Mouse (Mus musculus) heart, postnatal 0 days (tissue): ENCODE measurements at regions not wholly inside any gene's neighbourhood (a gene's known extent, or its start where the extent isn't known, plus 50 kb on each side); places are given as distances from the start of the nearest gene placed in this dataset.

Source experiments
- ATAC-seq: fragments of 200-750 bp; cut with Nextera tagmentation; 2 replicates; pipeline ENCODE4 v1.8.0; 2017; ENCODE audit warnings: low read depth, moderate number of reproducible peaks, moderate library complexity; ENCODE audit not compliant: insufficient read depth
- DNase-seq: peaks from one replicate; pipeline ENCODE4 v3.0.0-alpha.2; 2016; ENCODE audit warnings: low spot score
- H3K27ac ChIP-seq: fragments of 300-500 bp; sonication (generic); 2 replicates; pipeline ENCODE4 v1.5.1; 2014; ENCODE audit warnings: low read depth, mild to moderate bottlenecking
- H3K27me3 ChIP-seq: fragments of 300-500 bp; sonication (generic); 2 replicates; pipeline ENCODE4 v1.6.1; 2014; ENCODE audit warnings: low read length, mixed read lengths; ENCODE audit not compliant: control insufficient read depth, insufficient read depth
- H3K36me3 ChIP-seq: fragments of 300-500 bp; sonication (generic); replicated peaks from 2 replicates; pipeline ENCODE4 v1.6.1; 2014; ENCODE audit warnings: low read length, mixed read lengths; ENCODE audit not compliant: control insufficient read depth, insufficient read depth
- H3K4me1 ChIP-seq: fragments of 300-500 bp; sonication (generic); 2 replicates; pipeline ENCODE4 v1.6.1; 2014; ENCODE audit warnings: antibody characterized with exemption; ENCODE audit not compliant: control insufficient read depth, insufficient read depth
- H3K4me2 ChIP-seq: fragments of 300-500 bp; sonication (generic); 2 replicates; pipeline ENCODE4 v1.6.1; 2014; ENCODE audit warnings: low read depth, mild to moderate bottlenecking, low read length, moderate library complexity
- H3K4me3 ChIP-seq: fragments of 300-500 bp; sonication (generic); 2 replicates; pipeline ENCODE4 v1.5.1; 2014; ENCODE audit warnings: low read depth, low read length
- H3K9ac ChIP-seq: fragments of 300-500 bp; sonication (generic); replicated peaks from 2 replicates; pipeline ENCODE4 v1.6.1; 2014; ENCODE audit warnings: low read depth, low read length, mixed read lengths
- H3K9me3 ChIP-seq: fragments of 300-500 bp; sonication (generic); replicated peaks from 2 replicates; pipeline ENCODE4 v1.6.1; 2016; ENCODE audit warnings: low read length; ENCODE audit not compliant: control insufficient read depth
- CTCF ChIP-seq: IDR thresholded peaks from 2 replicates; pipeline ENCODE4 v1.5.1; 2016; ENCODE audit warnings: antibody characterized with exemption, control low read depth, low read depth
- EP300 ChIP-seq: IDR thresholded peaks from 2 replicates; pipeline ENCODE4 v1.6.1; 2016; ENCODE audit warnings: antibody characterized with exemption, low read depth
- WGBS: fragments of 180-500 bp; shearing (Covaris S2); extraction: QIAGEN DNeasy Blood & Tissue Kit; methylation state at CpG from one replicate; pipeline ENCODE4 v1.1.7; 2014; 5-methylcytosine and 5-hydroxymethylcytosine counted together

DNA sequence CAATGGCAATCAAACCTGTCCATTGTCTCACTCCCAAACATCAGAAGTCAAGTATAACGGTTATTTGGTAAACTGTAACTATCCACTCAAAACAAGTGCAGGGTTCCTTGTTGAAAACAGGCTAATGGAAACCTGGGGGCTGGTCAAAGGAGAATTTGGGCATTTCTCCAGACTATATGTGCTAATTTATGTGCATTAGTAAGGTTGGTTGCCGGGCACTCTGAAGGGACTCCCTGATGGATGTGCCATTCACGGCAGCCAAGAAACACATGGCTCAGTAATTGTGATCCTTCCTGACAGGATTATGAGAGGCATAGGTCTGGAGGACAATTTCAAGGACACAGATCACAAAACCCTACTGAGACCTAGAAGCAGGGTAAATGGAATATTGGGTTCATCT lies 295.5 kb upstream of the Ubash3b start:
- no peaks in the 10 kb centered on the region for H3K27me3 ChIP-seq
- H3K9me3 ChIP-seq = no peaks in the 10 kb centered on the region
- no peak overlapping the region for H3K4me2 ChIP-seq
- DNase-seq (no peak), ATAC-seq (no peak)
- H3K4me1 ChIP-seq = peaks cover under 1% of the 10 kb centered on the region; the same call in 1 of the 2 replicates
- no peaks in the 10 kb centered on the region for H3K36me3 ChIP-seq
- WGBS = 73% methylated on average over 3 of the region's 3 CpGs
- no peak overlapping the region for H3K9ac ChIP-seq
- no peak for TF ChIP-seq EP300
- no peak overlapping the region for H3K4me3 ChIP-seq
- no peak overlapping the region for H3K27ac ChIP-seq

DNA sequence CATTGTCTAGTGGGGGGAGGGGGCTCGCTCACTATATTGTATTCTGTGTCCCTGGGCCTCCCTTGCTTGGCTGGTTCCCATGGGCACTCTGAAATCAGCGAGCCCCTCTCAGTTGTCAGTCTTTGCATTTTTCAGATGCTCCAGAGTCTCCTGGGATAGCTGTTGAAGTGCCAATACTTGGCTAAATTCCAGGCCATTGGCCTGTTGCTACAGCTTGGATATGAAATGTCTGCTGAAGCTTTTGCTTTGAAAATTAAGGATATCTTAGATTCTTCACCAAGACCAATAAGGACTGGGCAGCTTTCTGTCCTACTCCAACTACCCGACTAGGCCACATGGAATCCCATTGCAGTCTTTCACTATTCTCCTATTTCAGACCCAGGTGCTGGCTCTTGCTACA lies 290.2 kb upstream of the Ubash3b start:
- H3K27ac ChIP-seq = no peak overlapping the region
- H3K9ac ChIP-seq = no peak overlapping the region
- peaks cover 26% of the 10 kb centered on the region for H3K4me1 ChIP-seq
- no peak for DNase-seq
- no peak overlapping the region for H3K4me3 ChIP-seq
- 39% methylated on average over 3 of the region's 3 CpGs for WGBS
- no peak overlapping the region for H3K4me2 ChIP-seq
- H3K9me3 ChIP-seq = no peaks in the 10 kb centered on the region
- no peak for TF ChIP-seq EP300
- TF ChIP-seq CTCF = no peak
- no peak for ATAC-seq
- no peaks in the 10 kb centered on the region for H3K36me3 ChIP-seq
- no peaks in the 10 kb centered on the region for H3K27me3 ChIP-seq

DNA sequence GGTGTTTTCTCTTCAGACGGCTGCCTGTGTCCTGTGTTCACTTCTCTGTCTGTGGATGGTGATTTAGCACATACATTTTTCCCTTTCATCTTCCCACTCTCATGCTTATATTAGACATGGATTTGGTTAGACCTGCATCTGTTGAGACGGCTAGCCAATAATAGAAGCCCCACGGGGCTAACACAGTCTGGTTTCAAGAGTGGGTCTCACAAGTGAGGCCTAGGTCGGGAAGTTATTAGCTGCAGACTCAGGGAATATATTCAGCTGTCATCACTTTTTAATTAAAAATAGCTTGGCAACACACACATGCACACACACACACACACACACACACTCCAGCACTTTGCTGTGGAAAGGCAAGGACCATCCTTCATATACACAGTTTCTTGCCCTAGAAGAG lies 287.7 kb upstream of the Ubash3b start:
- 36% methylated on average over 4 of the region's 4 CpGs for whole genome bisulfite sequencing
- DNase-seq = peak; percentile 16
- ATAC-seq = peak; percentile 36; the same call in 1 of the 2 replicates
- Histone ChIP-seq H3K9ac (no peak overlapping the region), H3K4me1 (peaks cover 27% of the 10 kb centered on the region), H3K36me3 (no peaks in the 10 kb centered on the region), H3K27ac (0 out of 2 replicates have a peak overlapping the region, but pooled peaks have one; percentile 6), H3K9me3 (no peaks in the 10 kb centered on the region), H3K4me2 (no peak overlapping the region), H3K27me3 (no peaks in the 10 kb centered on the region), H3K4me3 (no peak overlapping the region)
- TF ChIP-seq EP300 = no peak
- TF ChIP-seq CTCF = no peak

DNA sequence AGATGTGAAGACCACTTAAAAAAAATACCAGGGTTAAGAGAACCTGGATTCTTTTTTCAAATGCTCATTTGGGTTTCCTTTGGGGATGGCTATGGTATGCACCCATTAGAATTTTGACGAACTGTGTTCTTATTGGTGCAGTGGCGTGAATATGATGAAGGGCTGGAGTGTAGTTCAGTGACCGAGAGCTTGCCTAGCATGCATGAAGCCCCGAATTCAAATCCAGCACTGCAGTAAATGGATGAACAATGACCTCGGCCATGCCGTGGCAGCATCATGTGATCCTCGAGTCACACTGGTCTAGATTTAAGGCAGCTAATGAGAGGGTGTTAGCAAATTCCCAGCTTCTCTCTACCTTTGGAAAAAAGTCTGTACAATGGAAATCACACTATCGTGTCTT lies 286.4 kb upstream of the Ubash3b start:
- Histone ChIP-seq H3K4me1 (peaks cover 27% of the 10 kb centered on the region), H3K27me3 (no peaks in the 10 kb centered on the region), H3K9me3 (no peaks in the 10 kb centered on the region), H3K36me3 (no peaks in the 10 kb centered on the region), H3K4me2 (0 out of 2 replicates have a peak overlapping the region, but pooled peaks have one; percentile 51), H3K9ac (no peak overlapping the region), H3K27ac (peak overlapping the region; percentile 88), H3K4me3 (no peak overlapping the region)
- TF ChIP-seq CTCF (no peak), EP300 (0 out of 2 replicates have a peak, but pooled peaks have one; percentile 8)
- DNase-seq (no peak), ATAC-seq (no peak)
- WGBS = 70% methylated on average over 8 of the region's 8 CpGs

DNA sequence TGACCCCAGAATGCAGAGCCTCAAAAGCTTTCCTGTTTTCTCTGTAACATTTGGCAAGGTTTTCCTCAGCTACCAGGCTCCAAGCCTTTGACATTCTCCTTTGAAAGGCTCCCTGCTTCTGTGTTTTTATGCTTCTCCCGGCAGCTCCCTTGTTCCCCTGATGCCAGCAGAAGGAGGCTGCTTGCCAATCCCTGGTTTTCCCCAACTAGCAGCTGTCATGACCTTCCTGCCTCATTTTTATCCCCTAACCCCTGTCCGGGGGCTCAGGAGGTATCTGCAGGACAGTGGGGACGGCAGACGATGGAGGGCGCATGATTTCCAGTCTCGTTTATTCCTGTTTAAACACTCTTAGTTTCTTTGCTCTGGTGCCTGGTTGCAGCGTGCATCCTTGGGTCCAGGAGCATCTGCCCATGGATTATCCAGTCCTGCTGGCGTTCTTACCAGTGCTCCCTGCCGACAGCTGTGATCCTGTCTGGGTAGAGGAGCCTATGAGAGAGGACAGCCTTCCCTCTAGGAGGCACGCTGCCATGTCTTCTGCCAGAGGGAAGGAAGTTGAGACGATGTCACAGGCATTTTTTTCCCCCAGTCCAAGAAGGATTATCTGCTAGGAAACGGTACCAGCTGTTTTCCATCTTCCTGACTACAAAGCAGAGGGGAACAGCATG lies 285.8 kb upstream of the Ubash3b start:
- no peak overlapping the region for H3K9ac ChIP-seq
- peak; percentile 76 for ATAC-seq

More for the DNA sequence above, 285.8 kb upstream of the Ubash3b start:
- 0 out of 2 replicates have a peak overlapping the region, but pooled peaks have one; percentile 8 for H3K4me3 ChIP-seq
- TF ChIP-seq CTCF = no peak
- no peaks in the 10 kb centered on the region for H3K36me3 ChIP-seq
- H3K9me3 ChIP-seq = no peaks in the 10 kb centered on the region
- DNase-seq = peak; percentile 75
- peak overlapping the region; percentile 88 for H3K27ac ChIP-seq
- H3K27me3 ChIP-seq = no peaks in the 10 kb centered on the region
- 32% methylated on average over 12 of the region's 12 CpGs for WGBS
- H3K4me2 ChIP-seq = peak overlapping the region; percentile 51
- peaks cover 27% of the 10 kb centered on the region for H3K4me1 ChIP-seq
